Mouse (Mus musculus) spleen, adult 18-20 months (tissue): ENCODE data around the gene Plin4.
A peak's percentile ranks its signal among the peaks of the same experiment; 100 is the strongest.
"Not testable (repeated sequence)": the region's sequence is repeated elsewhere in the genome, so short reads cannot be mapped to it uniquely, and the experiment has no call there.

Source experiments
- DNase-seq, 2 experiments: peaks; one replicate each; pipeline ENCODE4 v3.0.0; 2022; ENCODE audit warnings: mixed read lengths in 2 of 2

The Plin4 gene

GRCm38 (mm10) chr17:56098711-56099572 lies 10.7 kb downstream of the Plin4 start:
- DNase-seq = no peak

GRCm38 (mm10) chr17:56098180-56098579 lies 11.4 kb downstream of the Plin4 start:
- DNase-seq = no peak

- no peak for DNase-seq
Measured at GRCm38 (mm10) chr17:56096883-56097282, 12.7 kb downstream of the Plin4 start.

DNA sequence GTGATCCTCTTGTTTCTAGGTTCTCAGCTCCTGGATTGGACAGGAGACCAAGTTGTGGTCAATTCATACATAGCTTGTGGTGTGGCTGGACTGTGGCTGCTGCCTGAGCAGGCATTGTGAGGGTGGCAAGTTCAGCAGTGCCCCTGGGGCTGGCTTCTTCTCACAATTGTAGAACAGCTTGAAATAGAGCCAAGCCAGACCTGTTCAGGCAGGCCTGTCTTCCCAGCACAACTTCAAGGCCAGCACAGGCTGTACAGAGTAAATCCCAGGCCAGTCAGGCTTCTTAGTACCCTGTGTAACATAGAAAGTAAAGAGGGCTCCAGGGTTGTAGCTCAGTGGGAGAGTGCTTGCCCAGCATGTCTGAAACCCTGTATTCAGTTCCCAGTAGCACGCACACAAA lies 16.8 kb downstream of the Plin4 start:
- DNase-seq = no peak

GRCm38 (mm10) chr17:56092312-56092711 lies 17.3 kb downstream of the Plin4 start:
- DNase-seq = no peak

DNA sequence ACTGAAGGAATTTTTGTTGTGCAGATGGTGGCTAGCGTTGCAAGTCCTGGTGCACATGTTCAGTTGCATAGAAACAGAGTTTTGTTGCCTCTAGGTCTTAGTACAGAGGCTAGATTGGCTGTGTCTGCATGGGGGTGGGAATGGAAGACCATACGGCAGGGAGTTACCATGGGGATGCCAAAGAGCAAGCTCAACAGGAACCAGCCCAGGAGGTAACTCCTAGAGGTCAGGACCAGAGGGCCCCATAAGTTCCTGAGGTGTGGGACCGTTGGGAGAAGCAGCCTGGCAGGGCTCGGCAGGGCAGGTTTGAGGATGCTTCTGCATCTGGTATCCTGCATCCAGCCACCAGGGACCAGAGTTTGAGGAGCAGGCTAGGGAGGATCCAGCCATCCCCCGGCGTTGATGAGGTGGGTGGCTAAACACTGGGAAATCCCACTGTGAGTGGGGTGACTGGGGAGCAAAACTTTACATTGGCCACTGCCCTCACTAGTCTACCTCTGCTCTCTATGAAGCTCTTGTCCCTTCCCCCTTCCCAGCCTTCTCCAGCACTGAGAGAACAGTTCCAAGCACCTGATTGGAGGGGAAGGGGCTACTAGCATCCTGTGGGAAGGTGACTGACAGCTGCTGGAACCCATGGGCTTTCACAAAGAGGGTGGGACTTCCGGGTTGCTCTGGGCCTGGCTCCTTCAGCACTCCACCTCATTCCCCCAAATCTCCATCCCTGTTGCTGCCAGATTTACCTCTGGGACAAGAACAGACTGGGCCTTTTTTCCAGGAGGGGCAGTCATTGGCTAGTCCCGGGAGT lies 28.6 kb downstream of the Plin4 start:
- no peak for DNase-seq

- peak in 1 of 2 experiments; percentile 22 for DNase-seq
Measured at GRCm38 (mm10) chr17:56079921-56080320, 29.7 kb downstream of the Plin4 start.

DNA sequence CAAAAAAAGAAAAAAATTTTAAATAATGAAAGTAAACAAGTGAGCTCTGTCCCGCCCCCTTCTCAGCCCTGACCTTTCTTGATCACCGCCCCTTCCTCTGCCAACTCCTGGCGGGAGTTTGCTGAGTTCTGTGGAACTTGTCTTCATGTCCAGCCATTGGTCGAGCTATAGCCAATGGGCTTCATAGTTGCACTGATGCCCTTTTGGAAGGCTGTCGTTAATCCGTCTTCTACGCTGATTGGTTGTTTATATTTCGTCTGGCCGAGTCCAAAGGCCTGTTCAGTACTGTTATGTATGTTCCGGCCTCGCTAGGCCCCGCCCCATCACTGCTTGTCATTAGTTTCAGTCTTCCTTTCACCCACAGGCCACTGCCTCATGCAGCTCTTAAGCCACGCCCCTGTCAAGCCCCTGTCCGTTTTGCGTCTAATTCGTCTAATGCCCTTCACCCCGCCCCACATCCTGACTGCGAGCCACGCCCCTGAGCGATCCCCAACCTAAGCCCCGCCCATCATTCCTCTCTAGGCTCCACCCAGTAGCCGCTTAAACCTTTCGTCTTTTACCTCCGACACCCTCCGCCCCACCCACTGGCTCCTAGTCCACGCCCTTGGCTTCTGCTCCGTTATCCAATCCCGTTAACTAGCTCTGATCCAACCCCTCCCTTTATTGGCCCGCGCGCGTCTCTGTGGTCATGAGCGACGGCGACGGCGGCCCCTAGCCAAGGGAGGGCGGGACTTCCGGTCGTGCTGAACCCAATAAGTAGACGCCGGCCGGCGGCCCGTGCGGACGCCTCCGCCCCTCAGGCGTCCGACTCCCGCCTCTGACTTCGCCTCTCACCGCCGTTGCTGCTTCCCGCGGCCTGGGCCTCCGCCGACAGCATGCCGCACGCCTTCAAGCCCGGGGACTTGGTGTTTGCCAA lies 30.5 kb downstream of the Plin4 start, which contains the start of gene Hdgfl2:
TSS of gene Hdgfl2 (plus strand) at position 755 of the 916 bp plus-strand sequence.
- DNase-seq = peak; percentile 98 to 99

DNA sequence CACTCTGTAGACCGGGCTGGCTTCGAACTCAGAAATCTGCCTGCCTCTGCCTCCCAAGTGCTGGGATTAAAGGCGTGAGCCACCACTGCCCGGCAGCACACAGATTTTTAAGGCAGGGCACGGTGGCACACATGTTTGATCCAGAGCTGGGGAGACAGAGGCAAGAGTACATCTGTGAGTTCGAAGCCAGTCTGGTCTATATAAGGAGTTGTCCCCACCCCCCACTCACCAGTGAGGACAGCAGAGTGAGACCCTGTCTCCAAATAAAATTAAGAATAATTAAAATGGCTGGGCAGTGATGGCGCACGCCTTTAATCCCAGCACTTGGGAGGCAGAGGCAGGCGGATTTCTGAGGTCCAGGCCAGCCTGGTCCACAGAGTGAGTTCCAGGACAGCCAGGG lies 31.2 kb downstream of the Plin4 start:
- peak in 1 of 2 experiments; percentile 21 for DNase-seq

GRCm38 (mm10) chr17:56077523-56077922 lies 32.1 kb downstream of the Plin4 start:
- DNase-seq = no peak

DNA sequence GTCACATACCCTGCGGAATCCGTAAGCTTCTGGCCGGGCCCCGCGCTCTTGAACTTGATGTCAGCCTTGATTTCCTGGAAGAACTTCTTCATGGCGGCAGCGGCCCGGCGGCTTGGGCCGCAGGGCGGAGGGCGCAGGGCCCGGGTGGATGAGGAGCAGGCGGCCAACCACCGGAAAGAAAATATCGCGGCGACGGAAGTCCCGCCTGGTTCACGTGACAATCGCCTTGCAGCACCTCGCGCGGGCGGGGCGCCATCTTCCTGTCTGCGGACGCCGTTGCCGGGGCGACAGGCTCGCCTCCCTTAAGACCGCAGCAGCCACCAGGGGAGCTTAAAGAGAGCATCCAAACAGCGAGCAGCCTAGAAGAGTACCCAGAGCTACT lies 34.8 kb downstream of the Plin4 start, which contains the start of gene Ubxn6:
TSS of gene Ubxn6 (minus strand) at position 202 of the 382 bp plus-strand sequence.
- DNase-seq = peak; percentile 93 to 95

GRCm38 (mm10) chr17:56074097-56074826 lies 35.3 kb downstream of the Plin4 start:
- DNase-seq = peak; percentile 73 to 84

GRCm38 (mm10) chr17:56072243-56072642 lies 37.4 kb downstream of the Plin4 start:
- no peak for DNase-seq

GRCm38 (mm10) chr17:56071126-56071525 lies 38.5 kb downstream of the Plin4 start:
- no peak for DNase-seq

GRCm38 (mm10) chr17:56069066-56069465 lies 40.5 kb downstream of the Plin4 start:
- no peak for DNase-seq

GRCm38 (mm10) chr17:56066451-56066850 lies 43.2 kb downstream of the Plin4 start:
- DNase-seq = no peak

GRCm38 (mm10) chr17:56065715-56066114 lies 43.9 kb downstream of the Plin4 start:
- DNase-seq = not testable (repeated sequence)

- DNase-seq = no peak
Measured at GRCm38 (mm10) chr17:56062081-56062480, 47.5 kb downstream of the Plin4 start.

DNA sequence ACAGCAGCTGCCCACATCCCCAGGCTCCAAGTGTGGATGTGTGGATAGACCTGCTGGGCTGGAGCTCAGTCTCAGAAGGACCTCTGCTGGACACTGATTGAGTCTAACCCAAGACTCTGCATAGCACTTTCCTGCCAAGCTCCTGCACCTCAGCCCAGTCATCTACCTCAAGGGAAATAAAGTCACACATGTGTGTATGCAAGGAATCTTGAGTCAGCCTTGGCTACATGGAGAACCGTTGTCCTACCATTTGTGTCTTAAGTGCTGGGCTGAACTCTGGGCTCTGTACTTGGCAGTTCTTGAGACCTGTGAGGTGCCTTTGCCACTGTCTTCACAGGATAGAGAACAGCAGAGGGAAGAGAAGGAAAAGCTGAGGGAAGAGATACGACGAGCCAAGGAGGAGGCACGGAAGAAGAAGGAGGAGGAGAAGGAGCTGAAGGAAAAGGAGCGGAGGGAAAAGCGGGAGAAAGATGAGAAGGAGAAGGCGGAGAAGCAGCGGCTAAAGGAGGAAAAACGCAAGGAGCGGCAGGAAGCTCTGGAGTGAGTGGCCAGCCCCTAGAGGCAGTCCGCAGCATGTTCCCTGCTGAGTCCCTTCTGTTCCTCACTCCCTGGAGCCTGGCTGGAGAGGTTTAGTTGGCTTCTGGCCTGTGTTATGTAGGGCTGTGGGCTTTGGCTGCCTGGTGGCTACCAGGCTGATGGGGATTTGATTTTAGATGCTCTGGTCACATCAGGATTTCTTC lies 52.1 kb downstream of the Plin4 start:
- no peak for DNase-seq

- DNase-seq = no peak
Measured at GRCm38 (mm10) chr17:56055945-56056678, 53.5 kb downstream of the Plin4 start.
